Mouse (Mus musculus): Measurements from ENCODE around the gene Tatdn2.
"Not testable (repeated sequence)": the region's sequence is repeated elsewhere in the genome, so short reads cannot be mapped to it uniquely, and the experiment has no call there.

Tatdn2 gene

GRCm38 (mm10) chr6:113712718-113713117 is 15.9 kb downstream of the Tatdn2 start:
- intact Hi-C loops (cut with DNase I): no loop called here

GRCm38 (mm10) chr6:113713389-113713788 is 16.5 kb downstream of the Tatdn2 start:
- intact Hi-C loops (cut with DNase I): not testable (repeated sequence)

GRCm38 (mm10) chr6:113714276-113714675 is 17.4 kb downstream of the Tatdn2 start:
- intact Hi-C loops (cut with DNase I): no loop called here

- intact Hi-C loops (cut with DNase I): no loop called here
Measured at GRCm38 (mm10) chr6:113714797-113715196, 17.9 kb downstream of the Tatdn2 start.

GRCm38 (mm10) chr6:113717541-113717940 is 20.7 kb downstream of the Tatdn2 start:
- intact Hi-C loops (cut with DNase I): no loop called here

- intact Hi-C loops (cut with DNase I): no loop called here
Measured at GRCm38 (mm10) chr6:113719878-113720277, 23.0 kb downstream of the Tatdn2 start, which contains the start of gene Ghrl. TSS of gene Ghrl (minus strand) at chr6:113719880.

- intact Hi-C loops (cut with DNase I): no loop called here
Measured at GRCm38 (mm10) chr6:113721061-113721460, 24.2 kb downstream of the Tatdn2 start.

- intact Hi-C loops (cut with DNase I): no loop called here
Measured at GRCm38 (mm10) chr6:113728181-113728580, 31.3 kb downstream of the Tatdn2 start.

- intact Hi-C loops (cut with DNase I): no loop called here
Measured at GRCm38 (mm10) chr6:113731296-113731695, 34.4 kb downstream of the Tatdn2 start.

- intact Hi-C loops (cut with DNase I): no loop called here
Measured at GRCm38 (mm10) chr6:113737318-113738046, 40.6 kb downstream of the Tatdn2 start.

GRCm38 (mm10) chr6:113740236-113741217 is 43.7 kb downstream of the Tatdn2 start, which contains the start of gene Sec13:
TSS of gene Sec13 (minus strand) at chr6:113740743.
- intact Hi-C loops (cut with DNase I): no loop called here

- intact Hi-C loops (cut with DNase I): no loop called here
Measured at GRCm38 (mm10) chr6:113741425-113741824, 44.6 kb downstream of the Tatdn2 start.

GRCm38 (mm10) chr6:113742321-113742720 is 45.5 kb downstream of the Tatdn2 start:
- intact Hi-C loops (cut with DNase I): no loop called here

- intact Hi-C loops (cut with DNase I): no loop called here
Measured at GRCm38 (mm10) chr6:113743111-113743510, 46.3 kb downstream of the Tatdn2 start.

- intact Hi-C loops (cut with DNase I): no loop called here
Measured at GRCm38 (mm10) chr6:113745117-113745516, 48.3 kb downstream of the Tatdn2 start.

GRCm38 (mm10) chr6:113747284-113747683 is 50.4 kb downstream of the Tatdn2 start:
- intact Hi-C loops (cut with DNase I): no loop called here

- intact Hi-C loops (cut with DNase I): no loop called here
Measured at GRCm38 (mm10) chr6:113748351-113748750, 51.5 kb downstream of the Tatdn2 start.

GRCm38 (mm10) chr6:113749119-113749685 is 52.4 kb downstream of the Tatdn2 start:
- intact Hi-C loops (cut with DNase I): no loop called here
